Mouse (Mus musculus): Measurements from ENCODE around the gene D230025D16Rik. TPM values are rescaled to one million over a fixed set of nuclear protein-coding genes. Genes with fewer than 3 reads are reported as not detected.

Gene D230025D16Rik
- polyA plus RNA-seq, 1 experiment from 2014 or later: 13.5 TPM

- Histone ChIP-seq H3K4me3 (replicated peaks) (peak within 1 kb of the TSS; percentile 99), H3K4me1 (replicated peaks) (peaks cover 45% of the 10 kb centered on the region), H3K27ac (peak within 1 kb of the TSS; percentile 97), H3K27me3 (peaks cover 2% of the 10 kb centered on the region; the same call in 1 of the 2 replicates), H3K36me3 (peaks cover 25% of the 10 kb centered on the region), H3K9me3 (replicated peaks) (no peaks in the 10 kb centered on the region), H3K9ac (peak within 1 kb of the TSS; percentile 99), H3K4me2 (peak within 1 kb of the TSS; percentile 95)
- no peak for ATAC-seq (ENCODE audit: low read depth)
- DNase-seq: no peak
- 32% methylated on average over 11 of the region's 11 CpGs for WGBS (ENCODE audit: insufficient replicate concordance)
These were observed 71.1 kb downstream of the D230025D16Rik start, which contains the start of gene Exoc3l for GRCm38 (mm10) chr8:105295895-105296573. Exoc3l (minus strand) TSS chr8:105296101.

GRCm38 (mm10) chr8:105297511-105298192 lies 72.7 kb downstream of the D230025D16Rik start, which contains the start of gene E2f4:
E2f4 (plus strand) TSS chr8:105297663.
- ATAC-seq (ENCODE audit: low read depth) (peak; percentile 70), DNase-seq (peak; percentile 86)
- WGBS (ENCODE audit: insufficient replicate concordance): under 1% methylated on average over 58 of the region's 58 CpGs
- Histone ChIP-seq H3K4me1 (replicated peaks) (peaks cover 62% of the 10 kb centered on the region), H3K9ac (peak within 1 kb of the TSS; percentile 99), H3K4me3 (replicated peaks) (peak within 1 kb of the TSS; percentile 99), H3K27me3 (peaks cover 2% of the 10 kb centered on the region; the same call in 1 of the 2 replicates), H3K36me3 (peaks cover 41% of the 10 kb centered on the region), H3K4me2 (peak within 1 kb of the TSS; percentile 95), H3K27ac (peak within 1 kb of the TSS; percentile 97), H3K9me3 (replicated peaks) (no peaks in the 10 kb centered on the region)

DNA sequence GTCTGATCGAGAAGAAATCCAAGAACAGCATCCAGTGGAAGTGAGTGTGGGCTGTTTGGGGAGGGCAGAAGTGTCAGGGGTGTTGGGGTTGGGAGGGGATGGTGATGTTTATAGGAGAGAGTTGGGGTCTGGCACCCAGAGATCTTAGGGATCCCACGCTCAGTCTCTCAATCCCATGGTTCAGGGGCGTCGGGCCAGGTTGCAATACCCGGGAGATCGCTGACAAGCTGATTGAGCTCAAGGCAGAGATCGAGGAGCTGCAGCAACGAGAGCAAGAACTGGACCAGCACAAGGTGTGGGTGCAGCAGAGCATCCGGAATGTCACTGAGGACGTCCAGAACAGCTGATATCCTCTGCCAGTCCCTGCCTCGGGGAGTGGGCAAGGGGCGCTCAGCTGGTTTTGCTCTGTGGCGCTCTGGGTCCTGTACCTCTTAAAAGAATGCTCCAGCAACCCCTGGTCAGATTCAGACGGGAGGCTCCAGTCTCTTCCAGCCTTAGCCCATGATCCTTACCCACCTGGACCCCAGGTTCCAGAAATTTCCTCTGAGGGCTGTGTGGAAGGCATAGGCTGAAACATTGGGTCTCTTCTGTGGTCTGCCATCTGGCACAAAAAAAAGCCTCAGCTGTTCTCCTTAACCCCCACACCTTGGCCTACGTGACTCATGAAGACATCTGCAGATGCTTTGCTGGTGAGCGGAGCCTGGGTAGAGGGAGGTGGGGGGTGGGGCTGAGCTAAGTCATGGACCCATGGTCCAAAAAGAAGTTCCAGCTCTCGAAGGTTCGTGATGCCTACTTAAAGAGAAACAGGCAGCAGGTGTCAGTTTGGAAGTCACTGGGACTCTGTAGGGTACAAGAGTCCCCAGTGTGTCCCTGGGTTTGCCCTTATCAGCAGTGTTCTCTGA lies 73.7 kb downstream of the D230025D16Rik start:
- ATAC-seq (ENCODE audit: low read depth) (peak; percentile 15; the same call in 1 of the 2 replicates), DNase-seq (no peak)
- Histone ChIP-seq H3K36me3 (peaks cover 50% of the 10 kb centered on the region), H3K9ac (peak overlapping the region; percentile 99), H3K9me3 (replicated peaks) (no peaks in the 10 kb centered on the region), H3K4me2 (peak overlapping the region; percentile 95), H3K4me1 (replicated peaks) (peaks cover 71% of the 10 kb centered on the region), H3K4me3 (replicated peaks) (peak overlapping the region; percentile 99), H3K27ac (peak overlapping the region; percentile 97), H3K27me3 (no peaks in the 10 kb centered on the region; the same call in 1 of the 2 replicates)
- 26% methylated on average over 18 of the region's 18 CpGs for WGBS (ENCODE audit: insufficient replicate concordance)

DNA sequence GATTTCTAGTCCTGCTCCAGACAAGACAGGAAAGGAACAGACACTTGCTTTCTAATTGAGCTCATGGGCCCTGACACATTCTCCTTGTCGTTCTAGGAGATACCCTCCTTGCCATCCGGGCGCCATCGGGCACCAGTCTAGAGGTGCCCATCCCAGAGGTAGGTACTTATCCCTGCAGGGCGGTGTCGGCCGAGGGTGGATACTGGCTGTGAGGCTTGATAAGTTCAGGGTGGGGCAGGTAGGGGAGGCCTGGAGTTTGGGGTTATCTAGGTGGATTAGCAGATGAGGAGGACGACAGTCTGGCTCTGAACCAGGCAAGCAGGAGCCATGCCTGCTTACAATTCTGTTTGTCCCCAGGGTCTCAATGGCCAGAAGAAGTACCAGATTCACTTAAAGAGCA lies 75.0 kb downstream of the D230025D16Rik start:
- Histone ChIP-seq H3K27ac (peak overlapping the region; percentile 97), H3K9me3 (replicated peaks) (no peaks in the 10 kb centered on the region), H3K27me3 (no peaks in the 10 kb centered on the region; the same call in 1 of the 2 replicates), H3K4me3 (replicated peaks) (peak overlapping the region; percentile 99), H3K9ac (peak overlapping the region; percentile 99), H3K4me2 (peak overlapping the region; percentile 95), H3K4me1 (replicated peaks) (peaks cover 85% of the 10 kb centered on the region), H3K36me3 (peaks cover 64% of the 10 kb centered on the region)
- 24% methylated on average over 8 of the region's 8 CpGs for WGBS (ENCODE audit: insufficient replicate concordance)
- peak; percentile 94 for ATAC-seq (ENCODE audit: low read depth)
- peak; percentile 90 for DNase-seq

Other genes with a start within 250 kb of the D230025D16Rik start
- gene Ces2h, start 224.3 kb upstream of the D230025D16Rik start, polyA plus RNA-seq (2015; fragmentation: Nextera tagmentation; extraction: Ambion mirVana): 0.05 TPM in 1 of 2 replicates, not detected in the other
- 0.09 and 0.24 TPM in 2 replicates for gene Ces3a, start 176.5 kb upstream of the D230025D16Rik start, polyA plus RNA-seq (2015; fragmentation: Nextera tagmentation; extraction: Ambion mirVana)
- not detected in 2 replicates for gene Ces3b, start 141.4 kb upstream of the D230025D16Rik start, polyA plus RNA-seq (2015; fragmentation: Nextera tagmentation; extraction: Ambion mirVana)
- not detected in 2 replicates for gene Ces4a, start 93.3 kb upstream of the D230025D16Rik start, polyA plus RNA-seq (2015; fragmentation: Nextera tagmentation; extraction: Ambion mirVana)
- 8.9 and 11.5 TPM in 2 replicates for gene Cbfb, start 54.5 kb upstream of the D230025D16Rik start, polyA plus RNA-seq (2015; fragmentation: Nextera tagmentation; extraction: Ambion mirVana)
- gene B3gnt9, start 30.0 kb downstream of the D230025D16Rik start, polyA plus RNA-seq (2015; fragmentation: Nextera tagmentation; extraction: Ambion mirVana): 2.3 and 3.2 TPM in 2 replicates
- gene Tradd, start 39.5 kb downstream of the D230025D16Rik start, polyA plus RNA-seq (2015; fragmentation: Nextera tagmentation; extraction: Ambion mirVana): 16.2 and 16.7 TPM in 2 replicates
- gene Fbxl8, start 39.5 kb downstream of the D230025D16Rik start, polyA plus RNA-seq (2015; fragmentation: Nextera tagmentation; extraction: Ambion mirVana): 0.98 and 1.1 TPM in 2 replicates
- 0.10 TPM in 1 of 2 replicates, not detected in the other for gene Hsf4, start 44.7 kb downstream of the D230025D16Rik start, polyA plus RNA-seq (2015; fragmentation: Nextera tagmentation; extraction: Ambion mirVana)
- gene Nol3, start 51.0 kb downstream of the D230025D16Rik start, polyA plus RNA-seq (2015; fragmentation: Nextera tagmentation; extraction: Ambion mirVana): 0.10 and 0.14 TPM in 2 replicates
- gene 4931428F04Rik, start 64.7 kb downstream of the D230025D16Rik start, polyA plus RNA-seq (2015; fragmentation: Nextera tagmentation; extraction: Ambion mirVana): 0.60 and 1.1 TPM in 2 replicates
- gene Exoc3l, start 71.0 kb downstream of the D230025D16Rik start, polyA plus RNA-seq (2015; fragmentation: Nextera tagmentation; extraction: Ambion mirVana): 6.2 and 6.7 TPM in 2 replicates
- gene E2f4, start 72.5 kb downstream of the D230025D16Rik start, polyA plus RNA-seq (2015; fragmentation: Nextera tagmentation; extraction: Ambion mirVana): 187 and 232 TPM in 2 replicates
- 2.1 and 2.8 TPM in 2 replicates for gene Elmo3, start 80.5 kb downstream of the D230025D16Rik start, polyA plus RNA-seq (2015; fragmentation: Nextera tagmentation; extraction: Ambion mirVana)
- 9.4 and 9.5 TPM in 2 replicates for gene Lrrc29, start 101.1 kb downstream of the D230025D16Rik start, polyA plus RNA-seq (2015; fragmentation: Nextera tagmentation; extraction: Ambion mirVana)
- gene Tmem208, start 101.2 kb downstream of the D230025D16Rik start, polyA plus RNA-seq (2015; fragmentation: Nextera tagmentation; extraction: Ambion mirVana): 103 and 108 TPM in 2 replicates
- 0.66 and 0.71 TPM in 2 replicates for gene Fhod1, start 122.8 kb downstream of the D230025D16Rik start, polyA plus RNA-seq (2015; fragmentation: Nextera tagmentation; extraction: Ambion mirVana)
- 0.14 and 0.15 TPM in 2 replicates for gene Slc9a5, start 123.7 kb downstream of the D230025D16Rik start, polyA plus RNA-seq (2015; fragmentation: Nextera tagmentation; extraction: Ambion mirVana)
- 0.05 and 0.09 TPM in 2 replicates for gene Plekhg4, start 148.1 kb downstream of the D230025D16Rik start, polyA plus RNA-seq (2015; fragmentation: Nextera tagmentation; extraction: Ambion mirVana)
- not detected in 2 replicates for gene Kctd19, start 188.4 kb downstream of the D230025D16Rik start, polyA plus RNA-seq (2015; fragmentation: Nextera tagmentation; extraction: Ambion mirVana)
- 0.15 and 0.16 TPM in 2 replicates for gene Lrrc36, start 188.4 kb downstream of the D230025D16Rik start, polyA plus RNA-seq (2015; fragmentation: Nextera tagmentation; extraction: Ambion mirVana)
- 1.6 and 1.8 TPM in 2 replicates for gene Tppp3, start 246.4 kb downstream of the D230025D16Rik start, polyA plus RNA-seq (2015; fragmentation: Nextera tagmentation; extraction: Ambion mirVana)